Mouse (Mus musculus): ENCODE results near the gene Upp1. TPM values are rescaled to one million over a fixed set of nuclear protein-coding genes. Genes with fewer than 3 reads are reported as not detected.
"Not testable (repeated sequence)": the region's sequence is repeated elsewhere in the genome, so short reads cannot be mapped to it uniquely, and the experiment has no call there.

The Upp1 gene
- polyA plus RNA-seq, 1 experiment from 2014 or later: 9.3 TPM

DNA sequence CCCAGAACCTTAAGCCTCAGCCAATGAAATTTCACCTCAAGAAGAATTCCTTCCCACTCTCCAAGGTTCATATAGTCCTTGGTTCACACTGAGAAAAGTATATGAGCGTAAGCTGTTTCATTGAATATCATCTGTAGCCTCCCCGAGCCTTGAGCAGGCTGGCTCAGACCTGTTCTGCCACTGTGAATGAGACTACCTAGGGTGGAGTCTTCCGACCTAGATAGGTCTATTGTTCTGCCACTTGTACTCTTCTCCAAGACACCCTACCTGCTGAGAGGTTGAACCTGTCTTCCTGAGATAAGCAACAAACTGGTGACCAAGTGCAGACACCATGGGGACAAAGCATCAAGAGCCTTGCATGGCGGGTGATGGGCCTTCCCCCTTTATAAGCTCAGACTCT, 28.2 kb downstream of the Upp1 start:
- H3K9me3 ChIP-seq (ENCODE audit: control insufficient read depth, low read length): no peaks in the 10 kb centered on the region
- H3K4me1 ChIP-seq (ENCODE audit: control insufficient read depth, insufficient read depth, low read length): no peaks in the 10 kb centered on the region
- H3K27ac ChIP-seq (ENCODE audit: low read depth, low read length): no peak overlapping the region
- H3K27me3 ChIP-seq (ENCODE audit: control insufficient read depth, insufficient read depth, low read length): no peaks in the 10 kb centered on the region
- no peaks in the 10 kb centered on the region for H3K36me3 ChIP-seq (ENCODE audit: control insufficient read depth, insufficient read depth, low read length)
- H3K9ac ChIP-seq (replicated peaks; ENCODE audit: low read depth, low read length): no peak overlapping the region
- no peak overlapping the region for H3K4me3 ChIP-seq (ENCODE audit: low read depth, low read length)
- 93% methylated on average over 4 of the region's 4 CpGs for WGBS
- no peak overlapping the region for H3K4me2 ChIP-seq (ENCODE audit: low read depth, low read length)
- ATAC-seq (ENCODE audit: low read depth): no peak

DNA sequence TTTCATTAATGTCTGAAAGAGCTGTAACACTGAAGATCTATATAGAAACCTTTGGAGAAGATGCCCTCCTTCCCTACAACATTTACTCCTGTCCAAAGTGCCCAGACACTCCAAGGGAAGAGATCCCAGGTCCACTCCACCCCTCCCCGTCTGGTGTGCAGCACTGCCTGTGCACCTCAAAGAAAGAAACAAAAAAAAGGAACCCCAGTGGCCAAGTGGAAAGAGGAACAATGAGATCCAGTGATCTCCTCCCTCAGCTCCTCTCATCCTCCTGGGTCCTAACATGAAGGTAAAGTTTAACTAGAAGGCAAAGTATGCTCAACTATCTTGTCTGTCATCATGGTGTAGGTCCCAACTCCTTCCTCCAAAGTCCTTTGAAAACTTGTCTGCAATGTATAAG, 28.8 kb downstream of the Upp1 start:
- Histone ChIP-seq H3K36me3 (ENCODE audit: control insufficient read depth, insufficient read depth, low read length) (no peaks in the 10 kb centered on the region), H3K4me3 (ENCODE audit: low read depth, low read length) (no peak overlapping the region), H3K9me3 (ENCODE audit: control insufficient read depth, low read length) (no peaks in the 10 kb centered on the region), H3K4me1 (ENCODE audit: control insufficient read depth, insufficient read depth, low read length) (no peaks in the 10 kb centered on the region), H3K4me2 (ENCODE audit: low read depth, low read length) (no peak overlapping the region), H3K27ac (ENCODE audit: low read depth, low read length) (no peak overlapping the region), H3K27me3 (ENCODE audit: control insufficient read depth, insufficient read depth, low read length) (no peaks in the 10 kb centered on the region), H3K9ac (replicated peaks; ENCODE audit: low read depth, low read length) (no peak overlapping the region)
- no peak for ATAC-seq (ENCODE audit: low read depth)
- 90% methylated on average over 1 of the region's 1 CpGs for WGBS

DNA sequence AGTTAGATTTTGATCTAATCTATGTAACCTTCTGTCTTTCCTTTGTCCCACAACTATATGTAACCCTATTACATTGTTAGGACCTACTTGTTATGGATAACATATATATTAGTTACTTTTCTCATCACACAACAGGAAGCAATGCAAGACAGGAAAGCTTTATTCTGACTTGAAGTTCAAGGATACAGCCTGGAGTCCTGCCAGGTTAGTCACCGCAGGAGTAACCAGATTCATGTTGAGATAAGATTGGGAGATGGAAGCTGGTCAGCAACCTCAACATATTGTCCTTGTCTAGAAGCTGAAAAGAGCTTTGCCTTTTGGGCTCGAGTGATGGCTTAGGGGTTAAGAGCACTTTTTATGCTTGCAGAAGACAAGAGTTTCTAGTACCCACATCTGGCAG, 30.3 kb downstream of the Upp1 start:
- Histone ChIP-seq H3K27me3 (ENCODE audit: control insufficient read depth, insufficient read depth, low read length) (no peaks in the 10 kb centered on the region), H3K9me3 (ENCODE audit: control insufficient read depth, low read length) (no peaks in the 10 kb centered on the region)
- WGBS: 93% methylated on average over 2 of the region's 2 CpGs

DNA sequence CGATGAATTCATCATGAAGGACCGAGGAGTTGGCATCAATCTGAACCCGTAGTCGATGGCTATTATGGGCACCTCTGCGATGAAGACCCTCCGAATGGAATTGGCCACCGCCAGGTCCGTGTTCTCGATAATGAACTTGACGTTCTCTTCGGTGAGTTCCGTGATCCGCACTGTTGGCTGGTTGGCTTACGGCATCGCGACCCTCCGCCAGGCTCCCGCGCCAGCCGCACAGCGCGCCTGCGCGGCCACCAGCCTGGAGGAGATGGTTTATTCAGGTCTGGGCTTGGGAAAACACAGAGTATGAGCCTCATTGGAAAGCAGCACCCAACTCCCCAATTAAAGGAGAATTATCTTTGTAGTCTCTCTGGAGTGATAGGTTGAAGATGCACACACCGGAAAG, 32.5 kb downstream of the Upp1 start:
- H3K9me3 ChIP-seq (ENCODE audit: control insufficient read depth, low read length); H3K9ac ChIP-seq (replicated peaks; ENCODE audit: low read depth, low read length); H3K4me2 ChIP-seq (ENCODE audit: low read depth, low read length); H3K4me1 ChIP-seq (ENCODE audit: control insufficient read depth, insufficient read depth, low read length); H3K27me3 ChIP-seq (ENCODE audit: control insufficient read depth, insufficient read depth, low read length); H3K4me3 ChIP-seq (ENCODE audit: low read depth, low read length); ATAC-seq (ENCODE audit: low read depth); H3K36me3 ChIP-seq (ENCODE audit: control insufficient read depth, insufficient read depth, low read length); H3K27ac ChIP-seq (ENCODE audit: low read depth, low read length): not testable (repeated sequence)
- WGBS: 84% methylated on average over 25 of the region's 25 CpGs

More for the DNA sequence above, 30.3 kb downstream of the Upp1 start:
- Histone ChIP-seq H3K27ac (ENCODE audit: low read depth, low read length) (no peak overlapping the region), H3K9ac (replicated peaks; ENCODE audit: low read depth, low read length) (no peak overlapping the region), H3K4me1 (ENCODE audit: control insufficient read depth, insufficient read depth, low read length) (no peaks in the 10 kb centered on the region), H3K36me3 (ENCODE audit: control insufficient read depth, insufficient read depth, low read length) (no peaks in the 10 kb centered on the region), H3K4me3 (ENCODE audit: low read depth, low read length) (no peak overlapping the region), H3K4me2 (ENCODE audit: low read depth, low read length) (no peak overlapping the region)
- ATAC-seq (ENCODE audit: low read depth): no peak

DNA sequence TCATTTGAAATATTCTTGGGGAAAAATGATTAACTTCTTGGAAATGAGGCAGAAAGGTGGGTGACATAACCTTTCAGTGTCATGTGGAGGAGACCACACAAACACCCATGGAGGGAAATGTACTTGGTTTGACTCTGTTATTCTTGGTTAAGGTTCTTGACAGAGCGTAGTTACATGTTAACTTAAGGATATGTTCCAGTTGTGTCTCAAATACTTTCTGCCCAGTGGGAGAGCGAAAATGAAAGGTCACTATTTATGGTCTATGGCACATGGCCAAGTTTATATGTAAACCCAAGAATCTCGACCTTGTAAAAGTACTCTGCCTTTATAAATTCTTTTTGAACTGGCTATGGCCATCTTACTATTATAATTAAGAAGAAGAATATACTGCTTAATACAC, 42.0 kb downstream of the Upp1 start:
- Histone ChIP-seq H3K36me3 (ENCODE audit: control insufficient read depth, insufficient read depth, low read length) (no peaks in the 10 kb centered on the region), H3K27ac (ENCODE audit: low read depth, low read length) (no peak overlapping the region), H3K9me3 (ENCODE audit: control insufficient read depth, low read length) (no peaks in the 10 kb centered on the region), H3K27me3 (ENCODE audit: control insufficient read depth, insufficient read depth, low read length) (no peaks in the 10 kb centered on the region), H3K4me2 (ENCODE audit: low read depth, low read length) (no peak overlapping the region), H3K4me1 (ENCODE audit: control insufficient read depth, insufficient read depth, low read length) (no peaks in the 10 kb centered on the region), H3K4me3 (ENCODE audit: low read depth, low read length) (no peak overlapping the region), H3K9ac (replicated peaks; ENCODE audit: low read depth, low read length) (no peak overlapping the region)
- ATAC-seq (ENCODE audit: low read depth): no peak
- WGBS: 73% methylated on average over 3 of the region's 3 CpGs

DNA sequence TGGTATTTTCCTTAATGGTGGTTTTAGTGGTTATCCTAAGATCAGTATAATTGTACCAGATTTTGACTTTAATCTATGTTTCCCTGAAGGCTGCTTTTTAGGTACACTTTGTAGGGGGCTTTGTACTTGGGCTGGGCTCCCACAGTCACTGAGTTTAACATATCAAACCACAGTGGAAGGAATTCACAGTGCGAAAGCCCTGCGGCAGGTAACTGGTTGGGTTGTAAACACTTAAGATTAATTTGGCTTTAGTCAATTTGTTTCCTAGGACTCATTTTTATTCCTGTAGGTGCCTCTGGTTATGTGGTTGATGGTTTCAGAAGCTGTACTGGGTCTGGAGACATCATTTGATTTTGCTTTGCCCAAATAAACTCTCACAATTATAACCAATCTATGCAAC, 49.4 kb downstream of the Upp1 start:
- H3K4me3 ChIP-seq (ENCODE audit: low read depth, low read length): no peak overlapping the region
- WGBS: 80% methylated on average over 2 of the region's 2 CpGs
- H3K4me1 ChIP-seq (ENCODE audit: control insufficient read depth, insufficient read depth, low read length): no peaks in the 10 kb centered on the region
- no peak overlapping the region for H3K27ac ChIP-seq (ENCODE audit: low read depth, low read length)
- H3K36me3 ChIP-seq (ENCODE audit: control insufficient read depth, insufficient read depth, low read length): no peaks in the 10 kb centered on the region
- no peak overlapping the region for H3K4me2 ChIP-seq (ENCODE audit: low read depth, low read length)
- H3K9me3 ChIP-seq (ENCODE audit: control insufficient read depth, low read length): no peaks in the 10 kb centered on the region
- no peak for ATAC-seq (ENCODE audit: low read depth)
- H3K9ac ChIP-seq (replicated peaks; ENCODE audit: low read depth, low read length): no peak overlapping the region
- no peaks in the 10 kb centered on the region for H3K27me3 ChIP-seq (ENCODE audit: control insufficient read depth, insufficient read depth, low read length)

DNA sequence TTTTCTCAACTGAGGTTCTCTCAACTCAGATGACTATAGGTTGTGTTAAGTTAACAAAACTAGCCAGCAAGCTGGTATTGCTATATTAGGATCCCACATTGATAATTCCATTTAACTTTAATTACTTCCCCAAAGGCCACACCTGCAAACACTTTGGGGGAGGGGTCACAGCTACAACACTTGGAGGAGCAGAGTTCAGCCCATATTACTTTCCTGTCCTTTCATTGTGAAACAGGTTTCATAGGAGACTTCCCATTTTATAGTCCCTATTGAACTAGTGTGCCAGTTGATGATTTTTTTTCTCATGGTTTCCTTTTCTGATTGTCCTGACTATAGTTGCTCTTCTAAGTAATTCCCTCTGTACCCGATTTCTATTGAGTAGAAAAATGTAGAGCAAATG, 63.6 kb downstream of the Upp1 start:
- no peaks in the 10 kb centered on the region for H3K27me3 ChIP-seq (ENCODE audit: control insufficient read depth, insufficient read depth, low read length)
- H3K4me3 ChIP-seq (ENCODE audit: low read depth, low read length): no peak overlapping the region
- no peak overlapping the region for H3K9ac ChIP-seq (replicated peaks; ENCODE audit: low read depth, low read length)
- H3K9me3 ChIP-seq (ENCODE audit: control insufficient read depth, low read length): no peaks in the 10 kb centered on the region
- WGBS: 90% methylated on average over 1 of the region's 1 CpGs
- no peaks in the 10 kb centered on the region for H3K4me1 ChIP-seq (ENCODE audit: control insufficient read depth, insufficient read depth, low read length)
- H3K27ac ChIP-seq (ENCODE audit: low read depth, low read length): no peak overlapping the region
- H3K4me2 ChIP-seq (ENCODE audit: low read depth, low read length): no peak overlapping the region
- no peaks in the 10 kb centered on the region for H3K36me3 ChIP-seq (ENCODE audit: control insufficient read depth, insufficient read depth, low read length)
- no peak for ATAC-seq (ENCODE audit: low read depth)

Other genes starting within 250 kb of the Upp1 start
- 0.14 and 0.20 TPM in 2 replicates for gene Pkd1l1, start 144.8 kb upstream of the Upp1 start, polyA plus RNA-seq (2014; fragmentation: Nextera tagmentation; extraction: Ambion mirVana)
- 13.1 and 14.4 TPM in 2 replicates for gene Hus1, start 106.9 kb upstream of the Upp1 start, polyA plus RNA-seq (2014; fragmentation: Nextera tagmentation; extraction: Ambion mirVana)
- 2.3 and 2.6 TPM in 2 replicates for gene Gm11992, start 69.5 kb upstream of the Upp1 start, polyA plus RNA-seq (2014; fragmentation: Nextera tagmentation; extraction: Ambion mirVana)
- 0.35 and 0.61 TPM in 2 replicates for gene Sun3, start 69.1 kb upstream of the Upp1 start, polyA plus RNA-seq (2014; fragmentation: Nextera tagmentation; extraction: Ambion mirVana)
- 0.01 TPM in 1 of 2 replicates, not detected in the other for gene Abca13, start 73.8 kb downstream of the Upp1 start, polyA plus RNA-seq (2014; fragmentation: Nextera tagmentation; extraction: Ambion mirVana)

Data from neural tube, embryonic 14.5 days (tissue).